Mouse (Mus musculus): ENCODE measurements around the gene Krtap4-8.
"Not testable (repeated sequence)": the region's sequence is repeated elsewhere in the genome, so short reads cannot be mapped to it uniquely, and the experiment has no call there.

Krtap4-8 gene

GRCm38 (mm10) chr11:99780604-99781003 lies at the start of gene Krtap4-8:
Gene Krtap4-8, minus strand, starts transcription at chr11:99780704.
- no peak for DNase-seq (ENCODE audit: low spot score)

GRCm38 (mm10) chr11:99815566-99815965 lies 35.1 kb upstream of the Krtap4-8 start, which contains the start of gene Gm11564:
Gene Gm11564, minus strand, starts transcription at chr11:99815666.
- DNase-seq (ENCODE audit: low spot score): not testable (repeated sequence)

GRCm38 (mm10) chr11:99809792-99810191 lies 29.3 kb upstream of the Krtap4-8 start, which contains the start of gene Krtap4-13:
Gene Krtap4-13, minus strand, starts transcription at chr11:99809892.
- DNase-seq (ENCODE audit: low spot score): not testable (repeated sequence)

GRCm38 (mm10) chr11:99804346-99804745 lies 23.8 kb upstream of the Krtap4-8 start, which contains the start of gene Gm11554:
Gene Gm11554, minus strand, starts transcription at chr11:99804446.
- not testable (repeated sequence) for DNase-seq (ENCODE audit: low spot score)

GRCm38 (mm10) chr11:99798832-99799231 lies 18.3 kb upstream of the Krtap4-8 start, which contains the start of gene Gm11569:
Gene Gm11569, minus strand, starts transcription at chr11:99798932.
- not testable (repeated sequence) for DNase-seq (ENCODE audit: low spot score)

GRCm38 (mm10) chr11:99793367-99793766 lies 12.9 kb upstream of the Krtap4-8 start, which contains the start of gene Gm11596:
Gene Gm11596, minus strand, starts transcription at chr11:99793467.
- DNase-seq (ENCODE audit: low spot score): no peak

GRCm38 (mm10) chr11:99784900-99785299 lies 4.4 kb upstream of the Krtap4-8 start, which contains the start of gene Krtap4-9:
Gene Krtap4-9, plus strand, starts transcription at chr11:99785200.
- DNase-seq (ENCODE audit: low spot score): not testable (repeated sequence)

- no peak for DNase-seq (ENCODE audit: low spot score)
Measured at GRCm38 (mm10) chr11:99778401-99778800, 2.1 kb downstream of the Krtap4-8 start.

- not testable (repeated sequence) for DNase-seq (ENCODE audit: low spot score)
Measured at GRCm38 (mm10) chr11:99772813-99773212, 7.7 kb downstream of the Krtap4-8 start, which contains the start of gene Gm11595. Gene Gm11595, minus strand, starts transcription at chr11:99772913.

- no peak for DNase-seq (ENCODE audit: low spot score)
Measured at GRCm38 (mm10) chr11:99768410-99768809, 12.1 kb downstream of the Krtap4-8 start.

GRCm38 (mm10) chr11:99758877-99759276 lies 21.6 kb downstream of the Krtap4-8 start:
- no peak for DNase-seq (ENCODE audit: low spot score)

GRCm38 (mm10) chr11:99743985-99744384 lies 36.5 kb downstream of the Krtap4-8 start:
- DNase-seq (ENCODE audit: low spot score): no peak

GRCm38 (mm10) chr11:99734190-99734589 lies 46.3 kb downstream of the Krtap4-8 start, which contains the start of gene Gm14180:
Gene Gm14180, minus strand, starts transcription at chr11:99734290.
- no peak for DNase-seq (ENCODE audit: low spot score)

Measured in c-Kit-positive CD71-positive TER-119-positive erythroid progenitor cells, embryonic 14.5 days (primary cell).